In the genomic region with DNA sequence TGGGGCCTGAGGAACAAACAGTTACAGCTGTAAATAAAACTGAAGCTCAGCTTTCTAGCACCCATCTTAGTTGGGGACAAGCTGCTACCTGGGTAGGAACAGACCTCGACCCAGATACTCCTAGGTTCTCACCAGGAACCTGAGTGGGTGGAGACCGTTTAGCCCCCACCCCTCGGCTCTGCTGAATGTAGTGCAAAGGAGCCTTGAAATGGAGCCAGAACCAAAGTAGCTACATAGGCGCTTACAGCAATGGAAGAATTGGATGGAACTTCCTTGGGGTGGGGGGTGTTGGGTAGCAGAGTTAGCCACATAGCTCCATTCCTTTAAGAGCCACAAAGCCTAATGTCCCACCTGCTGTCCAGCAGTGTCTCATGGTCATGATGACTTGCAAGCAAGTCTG, we compare ENCODE assay signal across 17 mouse cellular contexts. TPM values are rescaled to one million over a fixed set of nuclear protein-coding genes. Genes with fewer than 3 reads are reported as not detected.
DNase-seq lines count a peak whose midpoint lies in the region; ATAC-seq and TF ChIP-seq lines count a peak whose summit lies in the region.
"Had no signal": no experiment of that assay in that cellular context is flagged by ENCODE, and none has a peak within 500 bp of the region (broad histone marks: within the 10 kb centered on the region; RNA-seq: fewer than 3 reads in every experiment).

No protein-coding gene starts in this region.

- no peak for TF ChIP-seq EP300 in stomach, postnatal 0 days (optimal IDR thresholded peaks at IDR 0.05)

- peak; percentile 35 for DNase-seq in adrenal gland, adult 2 months
- no peak for DNase-seq in adrenal gland, postnatal 10 days
- no peak for DNase-seq in spleen, adult 2 months (ENCODE audit: low read depth in 1 of 2, low spot score in 2 of 2)
- DNase-seq in spleen, postnatal 10 days (ENCODE audit: low spot score in 2 of 2), result no peak
- DNase-seq in stomach, postnatal 0 days (ENCODE audit: low spot score), result no peak
- DNase-seq: adrenal gland, adult 8-10 months; right cerebral cortex, postnatal 4 days; thymus, postnatal 25 days had no signal

- TF ChIP-seq POLR2A in spleen, adult 2 months (IDR thresholded peaks at IDR 0.05; ENCODE audit: low read depth, low read length), result no peak

- no peak for ATAC-seq in intestine, postnatal 0 days
- no peak for ATAC-seq in intestine, embryonic 16.5 days
- no peak for ATAC-seq in stomach, postnatal 0 days (ENCODE audit: low FRiP score, low TSS enrichment)
- no peak for ATAC-seq in hindbrain, embryonic 13.5 days (ENCODE audit: low FRiP score)
- ATAC-seq: midbrain, embryonic 15.5 days had no signal

- H3K9ac ChIP-seq in intestine, postnatal 0 days (ENCODE audit: low read depth, low read length), result no peak overlapping the region
- no peak overlapping the region for H3K9ac ChIP-seq in intestine, embryonic 16.5 days (ENCODE audit: low read depth, low read length)
- H3K9ac ChIP-seq in stomach, postnatal 0 days (ENCODE audit: low read length), result no peak overlapping the region
- no peak overlapping the region for H3K9ac ChIP-seq in hindbrain, embryonic 13.5 days
- H3K9ac ChIP-seq: forebrain, embryonic 12.5 days; hindbrain, embryonic 15.5 days; kidney, embryonic 15.5 days; lung, embryonic 15.5 days; midbrain, embryonic 15.5 days; stomach, embryonic 15.5 days had no signal

- no peaks in the 10 kb centered on the region for H3K9me3 ChIP-seq in intestine, postnatal 0 days (ENCODE audit: control insufficient read depth)
- H3K9me3 ChIP-seq in intestine, embryonic 16.5 days (ENCODE audit: control insufficient read depth, low read length), result no peaks in the 10 kb centered on the region
- no peaks in the 10 kb centered on the region for H3K9me3 ChIP-seq in stomach, postnatal 0 days (ENCODE audit: control insufficient read depth, low read length)
- H3K9me3 ChIP-seq in hindbrain, embryonic 13.5 days, result no peaks in the 10 kb centered on the region
- H3K9me3 ChIP-seq: forebrain, embryonic 12.5 days; hindbrain, embryonic 15.5 days; kidney, embryonic 15.5 days; lung, embryonic 15.5 days; midbrain, embryonic 15.5 days; stomach, embryonic 15.5 days had no signal

- H3K27ac ChIP-seq in intestine, postnatal 0 days (ENCODE audit: low read depth, low read length), result no peak overlapping the region
- H3K27ac ChIP-seq in intestine, embryonic 16.5 days (ENCODE audit: low read length), result no peak overlapping the region
- 0 out of 2 replicates have a peak overlapping the region, but pooled peaks have one; percentile 16 for H3K27ac ChIP-seq in spleen, adult 2 months (ENCODE audit: insufficient read depth, low read length)
- H3K27ac ChIP-seq in stomach, postnatal 0 days (replicated peaks), result 0 out of 2 replicates have a peak overlapping the region, but pooled peaks have one; percentile 8
- H3K27ac ChIP-seq in hindbrain, embryonic 13.5 days, result no peak overlapping the region
- H3K27ac ChIP-seq: forebrain, embryonic 12.5 days; hindbrain, embryonic 15.5 days; kidney, embryonic 15.5 days; lung, embryonic 15.5 days; midbrain, embryonic 15.5 days had no signal

- H3K4me2 ChIP-seq in intestine, postnatal 0 days (replicated peaks; ENCODE audit: low read depth), result peak overlapping the region; percentile 39
- no peak overlapping the region for H3K4me2 ChIP-seq in intestine, embryonic 16.5 days (ENCODE audit: low read depth, low read length)
- peak overlapping the region; percentile 34 for H3K4me2 ChIP-seq in stomach, postnatal 0 days (replicated peaks; ENCODE audit: low read depth)
- no peak overlapping the region for H3K4me2 ChIP-seq in hindbrain, embryonic 13.5 days
- H3K4me2 ChIP-seq: forebrain, embryonic 12.5 days; hindbrain, embryonic 15.5 days; kidney, embryonic 15.5 days; lung, embryonic 15.5 days; midbrain, embryonic 15.5 days; stomach, embryonic 15.5 days had no signal

- no peak for TF ChIP-seq CTCF in intestine, postnatal 0 days (IDR thresholded peaks at IDR 0.05; ENCODE audit: low read depth)
- TF ChIP-seq CTCF in spleen, adult 2 months (IDR thresholded peaks at IDR 0.05; ENCODE audit: extremely low read depth, insufficient read depth, insufficient read length, insufficient replicate concordance), result no peak
- no peak for TF ChIP-seq CTCF in stomach, postnatal 0 days (IDR thresholded peaks at IDR 0.05; ENCODE audit: low read depth)

- WGBS in intestine, postnatal 0 days, result 78% methylated on average over 4 of the region's 4 CpGs
- 82% methylated on average over 4 of the region's 4 CpGs for WGBS in intestine, embryonic 16.5 days
- 59% methylated on average over 4 of the region's 4 CpGs for WGBS in spleen, adult 2 months
- WGBS in stomach, postnatal 0 days, result 77% methylated on average over 4 of the region's 4 CpGs
- 91% methylated on average over 4 of the region's 4 CpGs for WGBS in hindbrain, embryonic 13.5 days

- H3K4me1 ChIP-seq in intestine, postnatal 0 days (replicated peaks; ENCODE audit: control insufficient read depth, insufficient read depth, low read length), result no peaks in the 10 kb centered on the region
- no peaks in the 10 kb centered on the region for H3K4me1 ChIP-seq in intestine, embryonic 16.5 days (ENCODE audit: control insufficient read depth, insufficient read depth, low read length)
- no peaks in the 10 kb centered on the region for H3K4me1 ChIP-seq in spleen, adult 2 months (ENCODE audit: control insufficient read depth, insufficient read depth, insufficient read length)
- no peaks in the 10 kb centered on the region for H3K4me1 ChIP-seq in stomach, postnatal 0 days (replicated peaks; ENCODE audit: control insufficient read depth, insufficient read depth)
- no peaks in the 10 kb centered on the region for H3K4me1 ChIP-seq in hindbrain, embryonic 13.5 days (replicated peaks)
- H3K4me1 ChIP-seq: forebrain, embryonic 12.5 days; hindbrain, embryonic 15.5 days; kidney, embryonic 15.5 days; lung, embryonic 15.5 days; midbrain, embryonic 15.5 days; stomach, embryonic 15.5 days had no signal

- H3K4me3 ChIP-seq in intestine, postnatal 0 days (ENCODE audit: low read depth, low read length), result no peak overlapping the region
- no peak overlapping the region for H3K4me3 ChIP-seq in intestine, embryonic 16.5 days (ENCODE audit: low read length)
- H3K4me3 ChIP-seq in spleen, adult 2 months (ENCODE audit: extremely low read depth, insufficient read depth, insufficient read length), result no peak overlapping the region
- H3K4me3 ChIP-seq in stomach, postnatal 0 days (ENCODE audit: low read depth, low read length), result no peak overlapping the region
- H3K4me3 ChIP-seq in hindbrain, embryonic 13.5 days, result no peak overlapping the region
- H3K4me3 ChIP-seq: forebrain, embryonic 12.5 days; hindbrain, embryonic 15.5 days; kidney, embryonic 15.5 days; lung, embryonic 15.5 days; midbrain, embryonic 15.5 days; stomach, embryonic 15.5 days had no signal

- no peaks in the 10 kb centered on the region for H3K27me3 ChIP-seq in intestine, postnatal 0 days (replicated peaks; ENCODE audit: control insufficient read depth, insufficient read depth, low read length)
- no peaks in the 10 kb centered on the region for H3K27me3 ChIP-seq in intestine, embryonic 16.5 days (replicated peaks; ENCODE audit: control insufficient read depth, insufficient read depth, low read length)
- no peaks in the 10 kb centered on the region for H3K27me3 ChIP-seq in spleen, adult 2 months (ENCODE audit: control insufficient read depth, insufficient read depth, low read length)
- H3K27me3 ChIP-seq in stomach, postnatal 0 days (ENCODE audit: control insufficient read depth, insufficient read depth, low read length), result no peaks in the 10 kb centered on the region
- H3K27me3 ChIP-seq in hindbrain, embryonic 13.5 days, result no peaks in the 10 kb centered on the region
- H3K27me3 ChIP-seq: forebrain, embryonic 12.5 days; hindbrain, embryonic 15.5 days; kidney, embryonic 15.5 days; lung, embryonic 15.5 days; midbrain, embryonic 15.5 days; stomach, embryonic 15.5 days had no signal

- H3K36me3 ChIP-seq in intestine, postnatal 0 days (ENCODE audit: control insufficient read depth, insufficient read depth), result peaks cover 72% of the 10 kb centered on the region
- peaks cover 31% of the 10 kb centered on the region for H3K36me3 ChIP-seq in intestine, embryonic 16.5 days (ENCODE audit: control insufficient read depth, insufficient read depth, low read length)
- peaks cover 33% of the 10 kb centered on the region for H3K36me3 ChIP-seq in spleen, adult 2 months (ENCODE audit: control insufficient read depth, insufficient read depth, low read length)
- peaks cover 42% of the 10 kb centered on the region for H3K36me3 ChIP-seq in stomach, postnatal 0 days (ENCODE audit: control insufficient read depth, insufficient read depth, low read length)
- H3K36me3 ChIP-seq in hindbrain, embryonic 13.5 days, result peaks cover 93% of the 10 kb centered on the region

RNA-seq across cellular contexts. Expression of a gene that starts 1.6 kb away (rescaled TPM):
- total RNA-seq in adrenal gland, adult 2 months (2021), result 10 to 100 TPM in 1 of 2 experiments, 1 to 10 TPM in 1; 6.1 to 22.2 TPM
- polyA plus RNA-seq in adrenal gland, adult 2 months (2012; rRNA removed), result 15.5 and 18.2 TPM in 2 replicates
- total RNA-seq in adrenal gland, postnatal 10 days (2021), result 1 to 10 TPM; 5.4 to 6.3 TPM
- 5.2 and 5.8 TPM in 2 replicates for polyA plus RNA-seq in intestine, postnatal 0 days (2015; fragmentation: Nextera tagmentation; extraction: Ambion mirVana)
- 1.9 and 2.1 TPM in 2 replicates for polyA plus RNA-seq in intestine, embryonic 16.5 days (2015; fragmentation: Nextera tagmentation; extraction: Ambion mirVana)
- polyA plus RNA-seq in spleen, adult 2 months (2012; rRNA removed), result 24.5 and 27.4 TPM in 2 replicates
- 0.99 and 1.2 TPM in 2 replicates for polyA plus RNA-seq in stomach, postnatal 0 days (2015; fragmentation: Nextera tagmentation; extraction: Ambion mirVana)
- polyA plus RNA-seq in hindbrain, embryonic 13.5 days (2015; fragmentation: Nextera tagmentation; extraction: Ambion mirVana), result 4.5 and 4.8 TPM in 2 replicates

RNA-seq across cellular contexts. Expression of a gene that starts 48.3 kb away (rescaled TPM):
- 10 to 100 TPM; 28.5 to 36.9 TPM for total RNA-seq in adrenal gland, adult 2 months (2021)
- 12.3 and 12.8 TPM in 2 replicates for polyA plus RNA-seq in adrenal gland, adult 2 months (2012; rRNA removed)
- total RNA-seq in adrenal gland, postnatal 10 days (2021), result 10 to 100 TPM; 25.6 to 28.3 TPM
- polyA plus RNA-seq in intestine, postnatal 0 days (2015; fragmentation: Nextera tagmentation; extraction: Ambion mirVana), result 21.9 and 22.3 TPM in 2 replicates
- 33.0 and 35.5 TPM in 2 replicates for polyA plus RNA-seq in intestine, embryonic 16.5 days (2015; fragmentation: Nextera tagmentation; extraction: Ambion mirVana)
- polyA plus RNA-seq in spleen, adult 2 months (2012; rRNA removed), result 14.2 and 17.7 TPM in 2 replicates
- polyA plus RNA-seq in stomach, postnatal 0 days (2015; fragmentation: Nextera tagmentation; extraction: Ambion mirVana), result 18.0 and 18.7 TPM in 2 replicates
- 31.2 and 32.8 TPM in 2 replicates for polyA plus RNA-seq in hindbrain, embryonic 13.5 days (2015; fragmentation: Nextera tagmentation; extraction: Ambion mirVana)

RNA-seq across cellular contexts. Expression of a gene that starts 48.4 kb away (rescaled TPM):
- total RNA-seq in adrenal gland, adult 2 months (2021), result 10 to 100 TPM; 11.8 to 12.0 TPM
- 22.3 and 29.9 TPM in 2 replicates for polyA plus RNA-seq in adrenal gland, adult 2 months (2012; rRNA removed)
- total RNA-seq in adrenal gland, postnatal 10 days (2021), result 10 to 100 TPM; 12.6 to 19.0 TPM
- 4.4 and 6.1 TPM in 2 replicates for polyA plus RNA-seq in intestine, postnatal 0 days (2015; fragmentation: Nextera tagmentation; extraction: Ambion mirVana)
- 17.7 and 21.6 TPM in 2 replicates for polyA plus RNA-seq in intestine, embryonic 16.5 days (2015; fragmentation: Nextera tagmentation; extraction: Ambion mirVana)
- polyA plus RNA-seq in spleen, adult 2 months (2012; rRNA removed), result 18.3 and 21.5 TPM in 2 replicates
- polyA plus RNA-seq in stomach, postnatal 0 days (2015; fragmentation: Nextera tagmentation; extraction: Ambion mirVana), result 7.8 and 8.9 TPM in 2 replicates
- 28.0 and 28.8 TPM in 2 replicates for polyA plus RNA-seq in hindbrain, embryonic 13.5 days (2015; fragmentation: Nextera tagmentation; extraction: Ambion mirVana)

RNA-seq across cellular contexts. Expression of a gene that starts 48.6 kb away (rescaled TPM):
- total RNA-seq in adrenal gland, adult 2 months (2021), result under 1 TPM; 0.63 to 0.79 TPM
- polyA plus RNA-seq in adrenal gland, adult 2 months (2012; rRNA removed), result 2.4 and 2.5 TPM in 2 replicates
- 1 to 10 TPM in 1 of 2 experiments, under 1 TPM in 1; 0.93 to 1.3 TPM for total RNA-seq in adrenal gland, postnatal 10 days (2021)
- 0.16 TPM in 1 of 2 replicates, not detected in the other for polyA plus RNA-seq in intestine, postnatal 0 days (2015; fragmentation: Nextera tagmentation; extraction: Ambion mirVana)
- 0.47 and 0.48 TPM in 2 replicates for polyA plus RNA-seq in intestine, embryonic 16.5 days (2015; fragmentation: Nextera tagmentation; extraction: Ambion mirVana)
- 2.6 and 4.9 TPM in 2 replicates for polyA plus RNA-seq in spleen, adult 2 months (2012; rRNA removed)
- 0.25 and 0.27 TPM in 2 replicates for polyA plus RNA-seq in stomach, postnatal 0 days (2015; fragmentation: Nextera tagmentation; extraction: Ambion mirVana)
- polyA plus RNA-seq in hindbrain, embryonic 13.5 days (2015; fragmentation: Nextera tagmentation; extraction: Ambion mirVana), result 1.2 and 1.4 TPM in 2 replicates

Comparison
In these comparisons a context has a peak if more than half of its experiments do, and no peak if none do; other contexts are left out.
1. H3K4me2 ChIP-seq: peak in intestine, postnatal 0 days (single experiment) and stomach, postnatal 0 days (single experiment); none in intestine, embryonic 16.5 days (single experiment) and hindbrain, embryonic 13.5 days (single experiment).
2. H3K27ac ChIP-seq: peak in spleen, adult 2 months (single experiment) and stomach, postnatal 0 days (single experiment); none in intestine, postnatal 0 days (single experiment), intestine, embryonic 16.5 days (single experiment) and hindbrain, embryonic 13.5 days (single experiment).